Mouse (Mus musculus) forebrain, embryonic 14.5 days (tissue): ENCODE measurements at regions not wholly inside any gene's neighbourhood (a gene's known extent, or its start where the extent isn't known, plus 50 kb on each side); places are given as distances from the start of the nearest gene placed in this dataset.

Source experiments
- ATAC-seq: fragments of 200-750 bp; cut with Nextera tagmentation; 2 replicates; pipeline ENCODE4 v1.8.0; 2017; ENCODE audit warnings: mild to moderate bottlenecking, moderate library complexity
- DNase-seq: peaks from one replicate; pipeline ENCODE4 v3.0.0-alpha.2; 2015; ENCODE audit warnings: low spot score
- H3K27ac ChIP-seq: fragments of 300-500 bp; sonication (generic); 2 replicates; pipeline ENCODE4 v1.5.1; 2014; ENCODE audit warnings: low read depth, mild to moderate bottlenecking, control low read depth, low read length, moderate library complexity
- H3K27me3 ChIP-seq: fragments of 300-500 bp; sonication (generic); replicated peaks from 2 replicates; pipeline ENCODE4 v1.6.1; 2014; ENCODE audit warnings: low read length, control low read depth, mixed read lengths; ENCODE audit not compliant: control insufficient read depth, insufficient read depth
- H3K36me3 ChIP-seq: fragments of 300-500 bp; sonication (generic); 2 replicates; pipeline ENCODE4 v1.6.1; 2014; ENCODE audit warnings: low read length, control low read depth; ENCODE audit not compliant: control insufficient read depth, insufficient read depth
- H3K4me1 ChIP-seq: fragments of 300-500 bp; sonication (generic); 2 replicates; pipeline ENCODE4 v1.6.1; 2014; ENCODE audit warnings: antibody characterized with exemption, low read length, control low read depth; ENCODE audit not compliant: control insufficient read depth, insufficient read depth
- H3K4me2 ChIP-seq: fragments of 300-500 bp; sonication (generic); 2 replicates; pipeline ENCODE4 v1.6.1; 2014; ENCODE audit warnings: mild to moderate bottlenecking, control low read depth, low read length
- H3K4me3 ChIP-seq: fragments of 300-500 bp; sonication (generic); 2 replicates; pipeline ENCODE4 v1.5.1; 2014; ENCODE audit warnings: low read depth, low read length, control low read depth
- H3K9ac ChIP-seq: fragments of 300-500 bp; sonication (generic); 2 replicates; pipeline ENCODE4 v1.6.1; 2014; ENCODE audit warnings: mild to moderate bottlenecking, low read length, control low read depth, moderate library complexity
- H3K9me3 ChIP-seq: fragments of 300-500 bp; sonication (generic); replicated peaks from 2 replicates; pipeline ENCODE4 v1.6.1; 2016; ENCODE audit warnings: low read length, control low read depth, mixed read lengths; ENCODE audit not compliant: control insufficient read depth
- WGBS: fragments of 180-500 bp; shearing (Covaris S2); extraction: QIAGEN DNeasy Blood & Tissue Kit; methylation state at CpG from one replicate; pipeline ENCODE4 v1.1.7; 2014; 5-methylcytosine and 5-hydroxymethylcytosine counted together

- no peak overlapping the region for H3K27ac ChIP-seq
- H3K9me3 ChIP-seq: no peaks in the 10 kb centered on the region
- no peaks in the 10 kb centered on the region for H3K36me3 ChIP-seq
- ATAC-seq (no peak), DNase-seq (no peak)
- no peak overlapping the region for H3K4me3 ChIP-seq
- WGBS: 87% methylated on average over 6 of the region's 6 CpGs
- H3K9ac ChIP-seq: no peak overlapping the region
- H3K4me2 ChIP-seq: no peak overlapping the region
- no peaks in the 10 kb centered on the region for H3K27me3 ChIP-seq
- H3K4me1 ChIP-seq: no peaks in the 10 kb centered on the region
Observed at GRCm38 (mm10) chr2:79120610-79121345, 134.4 kb upstream of the Itga4 start.

DNA sequence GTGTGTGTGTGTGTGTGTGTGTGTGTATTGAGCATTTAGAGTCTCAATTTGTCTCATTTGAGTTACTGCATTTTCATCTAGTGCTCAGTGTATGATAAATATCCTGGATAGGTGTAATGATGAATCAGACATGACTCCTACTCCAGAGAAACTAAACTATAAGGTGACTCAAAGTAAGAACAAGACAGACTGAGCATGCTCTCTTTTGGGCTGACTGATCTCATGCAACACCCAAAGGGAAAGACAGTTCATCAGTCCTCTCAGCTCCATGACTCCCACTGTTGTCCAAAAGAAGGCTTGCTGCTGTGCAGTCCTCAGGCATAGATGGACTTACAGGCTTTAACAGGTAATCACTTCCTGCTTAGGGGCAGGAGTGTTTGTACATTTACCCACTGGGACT, 132.7 kb upstream of the Itga4 start:
- no peak overlapping the region for H3K4me3 ChIP-seq
- H3K4me2 ChIP-seq: no peak overlapping the region
- H3K36me3 ChIP-seq: no peaks in the 10 kb centered on the region
- no peak overlapping the region for H3K9ac ChIP-seq
- no peak overlapping the region for H3K27ac ChIP-seq
- H3K9me3 ChIP-seq: no peaks in the 10 kb centered on the region
- no peak for DNase-seq
- H3K27me3 ChIP-seq: no peaks in the 10 kb centered on the region
- ATAC-seq: no peak
- H3K4me1 ChIP-seq: no peaks in the 10 kb centered on the region

DNA sequence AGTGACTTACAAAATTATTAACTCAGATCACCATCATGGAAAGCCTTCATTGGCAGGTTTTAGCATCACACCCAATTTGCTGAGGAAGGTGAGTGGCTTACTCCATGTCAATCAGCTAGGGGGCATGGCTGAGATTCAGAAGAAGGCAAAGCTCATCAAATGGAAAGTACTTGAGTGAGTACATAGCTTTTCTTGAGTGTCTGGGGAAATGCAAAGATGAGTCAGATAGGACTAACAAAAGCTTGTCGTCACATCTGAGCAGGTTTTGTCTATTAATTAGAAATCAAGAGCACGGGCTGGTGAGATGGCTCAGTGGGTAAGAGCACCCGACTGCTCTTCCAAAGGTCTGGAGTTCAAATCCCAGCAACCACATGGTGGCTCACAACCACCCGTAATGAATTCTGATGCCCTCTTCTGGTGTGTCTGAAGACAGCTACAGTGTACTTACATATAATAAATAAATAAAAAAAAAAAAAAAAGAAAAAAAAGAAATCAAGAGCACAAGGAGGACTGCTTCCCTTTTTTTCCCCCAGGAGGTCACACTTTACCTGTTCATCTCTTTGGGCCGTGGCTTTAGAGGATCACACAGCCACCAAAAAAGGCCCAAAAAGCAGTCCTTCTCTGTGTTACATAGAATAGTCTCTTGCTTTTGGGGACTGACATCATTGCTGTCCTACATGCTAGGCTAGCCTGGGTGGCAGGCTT, 130.8 kb upstream of the Itga4 start:
- WGBS: 86% methylated on average over 4 of the region's 5 CpGs
- Histone ChIP-seq H3K9me3 (no peaks in the 10 kb centered on the region), H3K36me3 (no peaks in the 10 kb centered on the region), H3K4me1 (no peaks in the 10 kb centered on the region), H3K4me2 (no peak overlapping the region), H3K27me3 (no peaks in the 10 kb centered on the region), H3K9ac (no peak overlapping the region), H3K27ac (no peak overlapping the region), H3K4me3 (no peak overlapping the region)
- ATAC-seq (no peak), DNase-seq (no peak)

GRCm38 (mm10) chr2:79126170-79126879, 128.9 kb upstream of the Itga4 start:
- Histone ChIP-seq H3K9me3 (no peaks in the 10 kb centered on the region), H3K4me3 (no peak overlapping the region), H3K4me1 (no peaks in the 10 kb centered on the region), H3K9ac (no peak overlapping the region), H3K36me3 (no peaks in the 10 kb centered on the region), H3K4me2 (no peak overlapping the region), H3K27ac (no peak overlapping the region), H3K27me3 (no peaks in the 10 kb centered on the region)
- WGBS: 46% methylated on average over 6 of the region's 6 CpGs
- DNase-seq (no peak), ATAC-seq (no peak)

DNA sequence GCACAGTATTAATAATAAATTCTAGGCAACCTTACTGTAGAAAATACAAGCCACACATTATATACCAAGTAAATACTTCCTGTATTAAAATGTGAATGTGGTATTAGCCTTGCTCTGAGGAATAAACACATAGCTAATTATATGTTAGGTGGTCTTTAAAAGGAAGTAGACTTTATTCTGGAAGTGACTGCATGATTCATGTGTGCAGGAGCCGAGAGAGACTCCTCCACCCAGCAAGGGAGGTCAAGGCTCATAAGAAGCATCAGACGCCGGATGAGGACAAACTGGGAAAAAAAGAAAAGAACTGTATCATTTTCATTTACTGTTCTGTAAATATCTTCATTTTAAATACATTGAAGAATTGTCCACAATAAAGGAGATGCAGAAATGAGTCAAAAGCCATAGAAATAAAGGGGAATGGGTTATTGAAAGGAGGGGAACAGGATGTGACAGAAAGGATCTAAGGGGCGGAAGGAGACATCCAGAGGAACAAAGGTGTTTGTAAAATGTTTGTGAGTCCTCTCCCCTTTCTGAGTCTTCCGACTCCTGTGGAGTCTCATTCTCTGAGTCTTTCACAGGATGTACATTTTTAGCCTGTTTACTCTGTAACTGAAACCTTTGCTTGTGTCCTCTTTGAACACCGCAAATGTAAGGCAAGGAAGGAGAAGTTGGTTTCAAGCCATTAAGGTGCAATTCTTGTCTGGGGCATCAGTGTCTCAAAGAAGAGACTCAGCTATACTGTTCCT, 128.1 kb upstream of the Itga4 start:
- Histone ChIP-seq H3K9me3 (no peaks in the 10 kb centered on the region), H3K9ac (no peak overlapping the region), H3K4me3 (no peak overlapping the region), H3K27ac (no peak overlapping the region), H3K36me3 (no peaks in the 10 kb centered on the region), H3K4me2 (no peak overlapping the region), H3K27me3 (no peaks in the 10 kb centered on the region), H3K4me1 (no peaks in the 10 kb centered on the region)
- DNase-seq (no peak), ATAC-seq (no peak)
- WGBS: 84% methylated on average over 6 of the region's 6 CpGs

DNA sequence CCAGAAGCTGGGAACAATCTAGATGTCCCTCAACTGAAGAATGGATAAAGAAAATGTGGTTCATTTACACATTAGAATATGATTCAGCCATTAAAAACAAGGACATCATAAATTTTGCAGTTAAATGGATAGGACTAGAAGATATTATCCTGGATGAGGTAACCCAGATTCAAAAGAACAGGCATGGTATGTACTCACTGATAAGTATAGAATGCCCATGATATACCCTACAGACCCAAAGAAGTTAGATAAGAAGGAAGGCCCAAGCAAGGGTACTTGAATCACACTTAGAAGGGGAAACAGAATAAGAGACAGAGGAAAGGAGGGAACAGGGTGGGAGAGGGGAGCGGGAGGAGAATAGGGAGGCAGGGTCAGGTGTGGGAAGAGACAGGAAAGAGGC, 127.4 kb upstream of the Itga4 start:
- no peaks in the 10 kb centered on the region for H3K4me1 ChIP-seq
- no peaks in the 10 kb centered on the region for H3K9me3 ChIP-seq
- DNase-seq: no peak
- 100% methylated on average over 1 of the region's 1 CpGs for WGBS
- H3K9ac ChIP-seq: no peak overlapping the region
- no peak overlapping the region for H3K4me2 ChIP-seq
- no peak for ATAC-seq
- H3K27ac ChIP-seq: no peak overlapping the region
- H3K4me3 ChIP-seq: no peak overlapping the region
- H3K36me3 ChIP-seq: no peaks in the 10 kb centered on the region
- H3K27me3 ChIP-seq: no peaks in the 10 kb centered on the region

DNA sequence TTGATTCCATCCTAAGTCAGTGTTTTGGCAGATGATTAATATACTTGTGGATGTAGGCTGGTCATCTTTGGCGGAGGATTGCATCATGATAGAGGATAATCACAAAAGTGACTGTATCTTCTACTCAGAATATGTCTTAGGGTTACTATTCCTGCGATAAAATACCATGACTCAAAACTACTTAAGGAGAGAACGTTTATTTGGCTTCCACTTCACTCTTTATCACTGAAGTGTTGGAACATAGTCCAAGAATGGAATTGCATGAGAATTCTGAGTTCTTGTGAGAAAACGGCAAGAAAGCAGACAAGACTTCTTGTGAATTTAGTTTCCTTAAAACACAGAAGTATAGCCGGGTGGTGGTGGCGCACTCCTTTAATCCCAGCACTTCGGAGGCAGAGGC, 124.6 kb upstream of the Itga4 start:
- no peaks in the 10 kb centered on the region for H3K36me3 ChIP-seq
- H3K4me3 ChIP-seq: no peak overlapping the region
- ATAC-seq: no peak
- H3K9ac ChIP-seq: no peak overlapping the region
- H3K27ac ChIP-seq: no peak overlapping the region
- DNase-seq: no peak
- H3K27me3 ChIP-seq: no peaks in the 10 kb centered on the region
- H3K9me3 ChIP-seq: no peaks in the 10 kb centered on the region
- no peaks in the 10 kb centered on the region for H3K4me1 ChIP-seq
- WGBS: 97% methylated on average over 7 of the region's 7 CpGs
- no peak overlapping the region for H3K4me2 ChIP-seq

GRCm38 (mm10) chr2:79131235-79131634, 124.0 kb upstream of the Itga4 start:
- Histone ChIP-seq H3K27ac (no peak overlapping the region), H3K9me3 (no peaks in the 10 kb centered on the region), H3K4me3 (no peak overlapping the region), H3K36me3 (no peaks in the 10 kb centered on the region), H3K4me2 (no peak overlapping the region), H3K27me3 (no peaks in the 10 kb centered on the region), H3K9ac (no peak overlapping the region), H3K4me1 (no peaks in the 10 kb centered on the region)
- no peak for ATAC-seq
- DNase-seq: no peak
- 79% methylated on average over 2 of the region's 2 CpGs for WGBS
